Mouse (Mus musculus) frontal cortex, postnatal 25 days (tissue): ENCODE results near the gene 4933405O20Rik.

Experiments used
- DNase-seq, 2 experiments: peaks; one replicate each; pipeline ENCODE4 v3.0.0; 2022; ENCODE audit warnings: low spot score in 2 of 2

4933405O20Rik gene

DNA sequence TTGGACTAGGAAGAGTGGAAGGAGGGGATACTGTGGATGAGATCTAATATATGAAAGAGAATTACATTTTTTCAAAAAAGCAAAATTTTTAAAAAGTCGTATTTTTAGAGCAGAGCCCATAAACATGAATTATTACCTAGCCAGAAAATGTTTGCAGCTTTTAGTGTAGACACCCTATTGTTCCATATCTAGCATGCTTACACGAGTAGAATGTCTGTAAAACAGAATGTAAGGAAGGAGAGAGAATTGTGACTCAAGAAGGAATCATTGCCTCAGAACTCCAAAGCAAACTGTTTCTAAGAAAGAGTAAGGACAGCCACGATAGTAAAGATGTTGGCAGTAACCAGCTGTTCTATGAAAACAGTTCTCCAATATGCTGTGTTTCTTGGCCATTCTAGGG, at the start of gene 4933405O20Rik:
4933405O20Rik (plus strand) TSS at position 301 of the 400 bp plus-strand sequence.
- no peak for DNase-seq

- DNase-seq: no peak
Observed at GRCm38 (mm10) chr7:50549572-50549971, 49.4 kb upstream of the 4933405O20Rik start.

GRCm38 (mm10) chr7:50551426-50551825, 47.6 kb upstream of the 4933405O20Rik start:
- DNase-seq: no peak

- no peak for DNase-seq
Observed at GRCm38 (mm10) chr7:50562708-50563107, 36.3 kb upstream of the 4933405O20Rik start.

GRCm38 (mm10) chr7:50573841-50574240, 25.1 kb upstream of the 4933405O20Rik start:
- no peak for DNase-seq

- DNase-seq: no peak
Observed at GRCm38 (mm10) chr7:50588642-50589424, 10.2 kb upstream of the 4933405O20Rik start.

- peak; percentile 17 to 33 for DNase-seq
Observed at GRCm38 (mm10) chr7:50614101-50614500, 15.1 kb downstream of the 4933405O20Rik start.

GRCm38 (mm10) chr7:50629186-50629585, 30.2 kb downstream of the 4933405O20Rik start:
- DNase-seq: no peak

GRCm38 (mm10) chr7:50633147-50633546, 34.2 kb downstream of the 4933405O20Rik start:
- DNase-seq: no peak
